Mouse (Mus musculus): ENCODE data around the gene Zfp286. TPM values are rescaled to one million over a fixed set of nuclear protein-coding genes. Genes with fewer than 3 reads are reported as not detected.

Zfp286 gene
- polyA plus RNA-seq, 1 experiment from 2014 or later: 24.9 TPM

- no peak for ATAC-seq (ENCODE audit: insufficient number of reproducible peaks, insufficient read depth, low FRiP score, low read depth)
- peak overlapping the region; percentile 15; the same call in 1 of the 2 replicates for H3K27ac ChIP-seq (ENCODE audit: low read length)
- 13% methylated on average over 1 of the region's 1 CpGs for WGBS
- H3K9ac ChIP-seq (replicated peaks; ENCODE audit: low read depth, low read length): no peak overlapping the region
- H3K27me3 ChIP-seq (ENCODE audit: control insufficient read depth, insufficient read depth, low read length): no peaks in the 10 kb centered on the region
- no peak overlapping the region for H3K4me2 ChIP-seq (replicated peaks; ENCODE audit: low read depth, low read length)
- H3K36me3 ChIP-seq (ENCODE audit: control insufficient read depth, insufficient read depth, low read length): no peaks in the 10 kb centered on the region
- H3K4me3 ChIP-seq (ENCODE audit: low read depth, low read length): no peak overlapping the region
- no peaks in the 10 kb centered on the region for H3K9me3 ChIP-seq (ENCODE audit: control insufficient read depth, low read depth, low read length)
- peaks cover 14% of the 10 kb centered on the region for H3K4me1 ChIP-seq (ENCODE audit: control insufficient read depth, insufficient read depth, low read length)
Measured at GRCm38 (mm10) chr11:62813497-62813896, 24.2 kb upstream of the Zfp286 start.

- H3K36me3 ChIP-seq (ENCODE audit: control insufficient read depth, insufficient read depth, low read length): no peaks in the 10 kb centered on the region
- H3K4me1 ChIP-seq (ENCODE audit: control insufficient read depth, insufficient read depth, low read length): peaks cover 14% of the 10 kb centered on the region
- 81% methylated on average over 6 of the region's 6 CpGs for WGBS
- no peak overlapping the region for H3K4me2 ChIP-seq (replicated peaks; ENCODE audit: low read depth, low read length)
- no peak overlapping the region for H3K4me3 ChIP-seq (ENCODE audit: low read depth, low read length)
- no peak for ATAC-seq (ENCODE audit: insufficient number of reproducible peaks, insufficient read depth, low FRiP score, low read depth)
- no peak overlapping the region for H3K27ac ChIP-seq (ENCODE audit: low read length)
- no peak overlapping the region for H3K9ac ChIP-seq (replicated peaks; ENCODE audit: low read depth, low read length)
- no peaks in the 10 kb centered on the region for H3K27me3 ChIP-seq (ENCODE audit: control insufficient read depth, insufficient read depth, low read length)
- H3K9me3 ChIP-seq (ENCODE audit: control insufficient read depth, low read depth, low read length): no peaks in the 10 kb centered on the region
Measured at GRCm38 (mm10) chr11:62812268-62812667, 23.0 kb upstream of the Zfp286 start.

GRCm38 (mm10) chr11:62809201-62809600, 19.9 kb upstream of the Zfp286 start:
- H3K27ac ChIP-seq (ENCODE audit: low read length): no peak overlapping the region
- ATAC-seq (ENCODE audit: insufficient number of reproducible peaks, insufficient read depth, low FRiP score, low read depth): no peak
- no peaks in the 10 kb centered on the region for H3K36me3 ChIP-seq (ENCODE audit: control insufficient read depth, insufficient read depth, low read length)
- no peaks in the 10 kb centered on the region for H3K27me3 ChIP-seq (ENCODE audit: control insufficient read depth, insufficient read depth, low read length)
- no peak overlapping the region for H3K9ac ChIP-seq (replicated peaks; ENCODE audit: low read depth, low read length)
- no peak overlapping the region for H3K4me2 ChIP-seq (replicated peaks; ENCODE audit: low read depth, low read length)
- no peaks in the 10 kb centered on the region for H3K9me3 ChIP-seq (ENCODE audit: control insufficient read depth, low read depth, low read length)
- H3K4me1 ChIP-seq (ENCODE audit: control insufficient read depth, insufficient read depth, low read length): peaks cover 10% of the 10 kb centered on the region
- H3K4me3 ChIP-seq (ENCODE audit: low read depth, low read length): no peak overlapping the region
- WGBS: 74% methylated on average over 4 of the region's 4 CpGs

- Histone ChIP-seq H3K4me3 (ENCODE audit: low read depth, low read length) (no peak overlapping the region), H3K36me3 (ENCODE audit: control insufficient read depth, insufficient read depth, low read length) (no peaks in the 10 kb centered on the region), H3K9me3 (ENCODE audit: control insufficient read depth, low read depth, low read length) (no peaks in the 10 kb centered on the region), H3K9ac (replicated peaks; ENCODE audit: low read depth, low read length) (no peak overlapping the region), H3K4me1 (ENCODE audit: control insufficient read depth, insufficient read depth, low read length) (no peaks in the 10 kb centered on the region), H3K27ac (ENCODE audit: low read length) (no peak overlapping the region), H3K27me3 (ENCODE audit: control insufficient read depth, insufficient read depth, low read length) (no peaks in the 10 kb centered on the region), H3K4me2 (replicated peaks; ENCODE audit: low read depth, low read length) (no peak overlapping the region)
- ATAC-seq (ENCODE audit: insufficient number of reproducible peaks, insufficient read depth, low FRiP score, low read depth): no peak
- WGBS: 88% methylated on average over 2 of the region's 2 CpGs
Measured at GRCm38 (mm10) chr11:62807965-62808364, 18.7 kb upstream of the Zfp286 start.

GRCm38 (mm10) chr11:62804119-62804518, 14.9 kb upstream of the Zfp286 start:
- Histone ChIP-seq H3K36me3 (ENCODE audit: control insufficient read depth, insufficient read depth, low read length) (no peaks in the 10 kb centered on the region), H3K27me3 (ENCODE audit: control insufficient read depth, insufficient read depth, low read length) (no peaks in the 10 kb centered on the region), H3K4me1 (ENCODE audit: control insufficient read depth, insufficient read depth, low read length) (no peaks in the 10 kb centered on the region), H3K9ac (replicated peaks; ENCODE audit: low read depth, low read length) (no peak overlapping the region), H3K4me2 (replicated peaks; ENCODE audit: low read depth, low read length) (0 out of 2 replicates have a peak overlapping the region, but pooled peaks have one; percentile 14), H3K9me3 (ENCODE audit: control insufficient read depth, low read depth, low read length) (no peaks in the 10 kb centered on the region), H3K4me3 (ENCODE audit: low read depth, low read length) (no peak overlapping the region), H3K27ac (ENCODE audit: low read length) (no peak overlapping the region)
- WGBS: 36% methylated on average over 13 of the region's 13 CpGs
- 0 out of 2 replicates have a peak, but pooled peaks have one; percentile 56 for ATAC-seq (ENCODE audit: insufficient number of reproducible peaks, insufficient read depth, low FRiP score, low read depth)

- Histone ChIP-seq H3K4me1 (ENCODE audit: control insufficient read depth, insufficient read depth, low read length) (no peaks in the 10 kb centered on the region; the same call in 1 of the 2 replicates), H3K9me3 (ENCODE audit: control insufficient read depth, low read depth, low read length) (no peaks in the 10 kb centered on the region), H3K4me2 (replicated peaks; ENCODE audit: low read depth, low read length) (peak overlapping the region; percentile 61), H3K4me3 (ENCODE audit: low read depth, low read length) (peak overlapping the region; percentile 61), H3K36me3 (ENCODE audit: control insufficient read depth, insufficient read depth, low read length) (peaks cover 2% of the 10 kb centered on the region; the same call in 1 of the 2 replicates), H3K9ac (replicated peaks; ENCODE audit: low read depth, low read length) (0 out of 2 replicates have a peak overlapping the region, but pooled peaks have one; percentile 28), H3K27ac (ENCODE audit: low read length) (no peak overlapping the region), H3K27me3 (ENCODE audit: control insufficient read depth, insufficient read depth, low read length) (no peaks in the 10 kb centered on the region)
- no peak for ATAC-seq (ENCODE audit: insufficient number of reproducible peaks, insufficient read depth, low FRiP score, low read depth)
- WGBS: 57% methylated on average over 3 of the region's 3 CpGs
Measured at GRCm38 (mm10) chr11:62789617-62789936, 315 bp upstream of the Zfp286 start.

GRCm38 (mm10) chr11:62776510-62776909, 12.8 kb downstream of the Zfp286 start:
- H3K4me2 ChIP-seq (replicated peaks; ENCODE audit: low read depth, low read length): no peak overlapping the region
- H3K27ac ChIP-seq (ENCODE audit: low read length): no peak overlapping the region
- H3K36me3 ChIP-seq (ENCODE audit: control insufficient read depth, insufficient read depth, low read length): peaks cover 25% of the 10 kb centered on the region
- no peak overlapping the region for H3K4me3 ChIP-seq (ENCODE audit: low read depth, low read length)
- peaks cover 46% of the 10 kb centered on the region for H3K9me3 ChIP-seq (ENCODE audit: control insufficient read depth, low read depth, low read length)
- H3K27me3 ChIP-seq (ENCODE audit: control insufficient read depth, insufficient read depth, low read length): no peaks in the 10 kb centered on the region
- H3K4me1 ChIP-seq (ENCODE audit: control insufficient read depth, insufficient read depth, low read length): no peaks in the 10 kb centered on the region
- 93% methylated on average over 7 of the region's 7 CpGs for WGBS
- ATAC-seq (ENCODE audit: insufficient number of reproducible peaks, insufficient read depth, low FRiP score, low read depth): no peak
- no peak overlapping the region for H3K9ac ChIP-seq (replicated peaks; ENCODE audit: low read depth, low read length)

GRCm38 (mm10) chr11:62760755-62761457, 28.4 kb downstream of the Zfp286 start:
- Histone ChIP-seq H3K27ac (ENCODE audit: low read length) (no peak overlapping the region), H3K4me2 (replicated peaks; ENCODE audit: low read depth, low read length) (no peak overlapping the region), H3K4me3 (ENCODE audit: low read depth, low read length) (no peak overlapping the region), H3K9me3 (ENCODE audit: control insufficient read depth, low read depth, low read length) (no peaks in the 10 kb centered on the region), H3K4me1 (ENCODE audit: control insufficient read depth, insufficient read depth, low read length) (0 out of 2 replicates have a peak, but pooled peaks cover 3% of the 10 kb centered on the region), H3K36me3 (ENCODE audit: control insufficient read depth, insufficient read depth, low read length) (no peaks in the 10 kb centered on the region), H3K27me3 (ENCODE audit: control insufficient read depth, insufficient read depth, low read length) (no peaks in the 10 kb centered on the region), H3K9ac (replicated peaks; ENCODE audit: low read depth, low read length) (no peak overlapping the region)
- 67% methylated on average over 9 of the region's 9 CpGs for WGBS
- ATAC-seq (ENCODE audit: insufficient number of reproducible peaks, insufficient read depth, low FRiP score, low read depth): no peak

GRCm38 (mm10) chr11:62758491-62758890, 30.8 kb downstream of the Zfp286 start:
- no peak for ATAC-seq (ENCODE audit: insufficient number of reproducible peaks, insufficient read depth, low FRiP score, low read depth)
- no peak overlapping the region for H3K4me3 ChIP-seq (ENCODE audit: low read depth, low read length)
- WGBS: 89% methylated on average over 11 of the region's 11 CpGs

More at GRCm38 (mm10) chr11:62758491-62758890, 30.8 kb downstream of the Zfp286 start:
- Histone ChIP-seq H3K4me1 (ENCODE audit: control insufficient read depth, insufficient read depth, low read length) (0 out of 2 replicates have a peak, but pooled peaks cover 3% of the 10 kb centered on the region), H3K9ac (replicated peaks; ENCODE audit: low read depth, low read length) (no peak overlapping the region), H3K9me3 (ENCODE audit: control insufficient read depth, low read depth, low read length) (no peaks in the 10 kb centered on the region), H3K36me3 (ENCODE audit: control insufficient read depth, insufficient read depth, low read length) (no peaks in the 10 kb centered on the region), H3K4me2 (replicated peaks; ENCODE audit: low read depth, low read length) (no peak overlapping the region), H3K27ac (ENCODE audit: low read length) (no peak overlapping the region), H3K27me3 (ENCODE audit: control insufficient read depth, insufficient read depth, low read length) (no peaks in the 10 kb centered on the region)
